Mouse (Mus musculus) CH12.LX (cell line): ENCODE data around the gene Arpp19. TPM values are rescaled to one million over a fixed set of nuclear protein-coding genes. Genes with fewer than 3 reads are reported as not detected.

Experiments
- DNase-seq: peaks from one replicate; pipeline ENCODE4 v3.0.0-alpha.2; 2013; ENCODE audit errors: extremely low read depth
- H3K27ac ChIP-seq: 2 replicates; pipeline ENCODE4 v1.5.1; 2012; ENCODE audit warnings: low read depth, mild to moderate bottlenecking, control low read depth, moderate library complexity; ENCODE audit not compliant: insufficient read depth
- H3K27me3 ChIP-seq: replicated peaks from 2 replicates; pipeline ENCODE3; 2012; ENCODE audit warnings: inconsistent platforms
- H3K36me3 ChIP-seq, 2 experiments: replicated peaks in 1 of 2; 2 replicates each; pipeline versions ENCODE3 to v1.6.1; 2012; ENCODE audit warnings: inconsistent platforms in 1 of 2, low read length in 1 of 2, mild to moderate bottlenecking in 1 of 2, mixed read lengths in 1 of 2, moderate library complexity in 1 of 2; ENCODE audit not compliant: control insufficient read depth in 1 of 2, insufficient read depth in 1 of 2
- H3K4me1 ChIP-seq, 2 experiments: 2 replicates each; pipeline ENCODE4 v1.6.1; 2012; ENCODE audit warnings: inconsistent platforms in 1 of 2, moderate library complexity in 1 of 2; ENCODE audit not compliant: insufficient read depth in 2 of 2, control insufficient read depth in 1 of 2
- H3K4me2 ChIP-seq: 2 replicates; pipeline ENCODE4 v1.6.1; 2012; ENCODE audit warnings: low read depth, mild to moderate bottlenecking, control low read depth; ENCODE audit not compliant: poor library complexity, insufficient read depth, severe bottlenecking
- H3K4me3 ChIP-seq, 3 experiments: fragments of 150-350 bp in 1 of 3; sonication (generic) in 1 of 3; replicated peaks in 1 of 3; 2 replicates each; pipeline versions ENCODE3 to v1.5.1; 2011 to 2012; ENCODE audit warnings: low read depth in 2 of 3, low read length in 2 of 3, mild to moderate bottlenecking in 2 of 3, moderate library complexity in 2 of 3, control low read depth in 1 of 3, improper control_type of control experiment in 1 of 3, inconsistent platforms in 1 of 3, mixed read lengths in 1 of 3; ENCODE audit not compliant: poor library complexity in 1 of 3
- H3K79me2 ChIP-seq: replicated peaks from 2 replicates; pipeline ENCODE4 v1.6.1; 2012; ENCODE audit warnings: mild to moderate bottlenecking, moderate library complexity; ENCODE audit not compliant: control insufficient read depth, poor library complexity, insufficient read depth, severe bottlenecking; ENCODE audit errors: extremely low read depth
- H3K9ac ChIP-seq: 2 replicates; pipeline ENCODE4 v1.6.1; 2012; ENCODE audit warnings: low read depth, mild to moderate bottlenecking, control low read depth, moderate library complexity; ENCODE audit not compliant: insufficient read depth
- H3K9me3 ChIP-seq: replicated peaks from 2 replicates; pipeline ENCODE3; 2012; ENCODE audit warnings: low read length, inconsistent platforms, mixed read lengths
- BHLHE40 ChIP-seq: IDR thresholded peaks from 2 replicates; pipeline ENCODE4 v1.6.1; 2011; ENCODE audit warnings: mild to moderate bottlenecking, low read depth, low read length, improper control_type of control experiment
- CHD1 ChIP-seq: IDR thresholded peaks from 2 replicates; pipeline ENCODE4 v1.6.1; 2012; ENCODE audit warnings: low read depth, low read length, improper control_type of control experiment, inconsistent platforms
- EP300 ChIP-seq: IDR thresholded peaks from 2 replicates; pipeline ENCODE4 v1.6.1; 2011; ENCODE audit warnings: low read length, improper control_type of control experiment
- ETS1 ChIP-seq: conservative IDR thresholded peaks from 2 replicates; pipeline ENCODE4 v1.6.1; 2012; ENCODE audit warnings: low read depth, mild to moderate bottlenecking, inconsistent platforms, low read length, improper control_type of control experiment, moderate library complexity
- GABPA ChIP-seq: IDR thresholded peaks from 2 replicates; pipeline ENCODE4 v1.6.1; 2012; ENCODE audit warnings: low read depth, low read length, improper control_type of control experiment, inconsistent platforms; ENCODE audit not compliant: insufficient replicate concordance
- IRF4 ChIP-seq: IDR thresholded peaks from 2 replicates; pipeline ENCODE4 v1.6.1; 2014; ENCODE audit warnings: low read depth, mild to moderate bottlenecking, inconsistent platforms, low read length, improper control_type of control experiment
- JUN ChIP-seq: IDR thresholded peaks from 2 replicates; pipeline ENCODE4 v1.6.1; 2011; ENCODE audit warnings: low read depth, mild to moderate bottlenecking, low read length, improper control_type of control experiment, moderate library complexity; ENCODE audit not compliant: insufficient read depth
- MAX ChIP-seq: IDR thresholded peaks from 2 replicates; pipeline ENCODE4 v1.6.1; 2011; ENCODE audit warnings: low read length, improper control_type of control experiment
- MAZ ChIP-seq: IDR thresholded peaks from 2 replicates; pipeline ENCODE4 v1.6.1; 2012; ENCODE audit warnings: low read depth, mild to moderate bottlenecking, inconsistent platforms, low read length, improper control_type of control experiment, moderate library complexity
- POLR2AphosphoS2 ChIP-seq: IDR thresholded peaks from 2 replicates; pipeline ENCODE4 v1.6.1; 2011; ENCODE audit warnings: low read depth, low read length, improper control_type of control experiment
- RAD21 ChIP-seq: IDR thresholded peaks from 2 replicates; pipeline ENCODE4 v1.6.1; 2011; ENCODE audit warnings: low read depth, mild to moderate bottlenecking, low read length, improper control_type of control experiment, moderate library complexity
- TBP ChIP-seq: conservative IDR thresholded peaks from 2 replicates; pipeline ENCODE4 v1.6.1; 2011; ENCODE audit warnings: low read depth, low read length, improper control_type of control experiment
- TCF12 ChIP-seq: IDR thresholded peaks from 2 replicates; pipeline ENCODE4 v1.6.1; 2014; ENCODE audit warnings: low read depth, mild to moderate bottlenecking, inconsistent platforms, low read length, improper control_type of control experiment
- UBTF ChIP-seq: IDR thresholded peaks from 2 replicates; pipeline ENCODE4 v1.6.1; 2012; ENCODE audit warnings: low read depth, mild to moderate bottlenecking, inconsistent platforms, low read length, improper control_type of control experiment, moderate library complexity
- USF1 ChIP-seq: IDR thresholded peaks from 2 replicates; pipeline ENCODE4 v1.6.1; 2014; ENCODE audit warnings: low read depth, mild to moderate bottlenecking, inconsistent platforms, low read length, improper control_type of control experiment
- USF2 ChIP-seq: conservative IDR thresholded peaks from 2 replicates; pipeline ENCODE4 v1.6.1; 2011; ENCODE audit warnings: low read depth, low read length, improper control_type of control experiment
- ZKSCAN1 ChIP-seq: IDR thresholded peaks from 2 replicates; pipeline ENCODE4 v1.6.1; 2012; ENCODE audit warnings: low read depth, inconsistent platforms, low read length, improper control_type of control experiment, borderline replicate concordance
- ZNF384 ChIP-seq: IDR thresholded peaks from 2 replicates; pipeline ENCODE4 v1.6.1; 2012; ENCODE audit warnings: low read depth, low read length, improper control_type of control experiment, inconsistent platforms
- dilution Hi-C: fragments of 300-500 bp; cut with MboI; formaldehyde crosslinking; loops from 2 replicates; pipeline ENCODE4 v1.14.3; 2020; ENCODE audit warnings: low sequenced_read_pairs; ENCODE audit not compliant: extremely low pct_unique_long_range_greater_than_20kb, extremely low pct_ligation_motif_present
- in situ Hi-C: fragments of 300-500 bp; cut with MboI; formaldehyde crosslinking; loops from 3 replicates; pipeline ENCODE4 v1.14.3; 2019; ENCODE audit warnings: low sequenced_read_pairs, low pct_ligation_motif_present, low pct_unique_long_range_greater_than_20kb, mixed read lengths
- polyA plus RNA-seq: library from polyadenylated mRNA; unstranded; fragments of >175 nt; gene quantifications from 2 replicates; pipeline ENCODE4 v1.2.1, GENCODE M21; 2012; ENCODE audit warnings: low read depth; ENCODE audit not compliant: insufficient read length
- total RNA-seq, 2 experiments: library from RNA; depleted of rRNA; stranded (reverse); fragments of 300-350 nt in 1 of 2; fragments of >200 nt in 1 of 2; gene quantifications; 2 replicates each; pipeline ENCODE4 v1.2.3; 2012 to 2014

Arpp19 gene
- total and polyA plus RNA-seq, 3 experiments = 194 to 479 (median 244) TPM

GRCm38 (mm10) chr9:75037451-75038356 lies at the start of gene Arpp19 (continued):
- 0 out of 2 replicates have a peak, but pooled peaks have one; percentile 41 for TF ChIP-seq IRF4

DNA sequence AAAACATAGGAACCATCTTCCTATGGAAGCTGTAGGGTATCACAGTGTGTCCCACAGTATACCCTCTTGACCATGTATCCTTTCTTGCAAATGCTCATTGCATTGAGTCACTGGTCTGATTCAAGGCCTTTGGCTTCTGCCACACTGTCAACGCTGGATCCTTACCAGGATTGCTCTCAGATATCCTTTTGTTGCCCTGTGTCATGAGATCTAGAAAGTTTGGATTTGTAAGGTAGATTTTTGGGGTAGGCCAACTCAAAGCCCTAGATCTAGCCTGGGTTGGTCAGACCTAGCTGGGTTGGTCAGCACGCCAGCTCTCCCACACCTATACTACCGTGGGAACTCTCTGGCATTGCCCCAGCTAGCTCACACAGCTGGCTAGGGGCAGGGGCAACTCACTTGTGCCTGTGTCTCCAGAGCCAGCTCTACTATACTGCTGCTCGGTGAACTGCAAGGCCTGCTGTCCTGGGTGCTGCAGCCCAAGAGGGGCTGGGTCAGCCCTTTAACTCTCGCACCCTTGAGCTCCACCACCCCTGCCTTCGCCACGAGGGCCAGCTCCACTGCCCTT lies 48.4 kb upstream of the Arpp19 start:
- in situ Hi-C loops (no loop called here), dilution Hi-C loops (no loop called here)
- H3K27ac ChIP-seq = no peak overlapping the region
- no peak overlapping the region for H3K4me2 ChIP-seq
- peaks cover 20 to 38% of the 10 kb centered on the region in 2 experiments for H3K4me1 ChIP-seq
- no peaks in the 10 kb centered on the region for H3K27me3 ChIP-seq
- H3K79me2 ChIP-seq = peaks cover 3% of the 10 kb centered on the region; the same call in 1 of the 2 replicates
- no peak overlapping the region for H3K4me3 ChIP-seq
- DNase-seq = no peak
- H3K9me3 ChIP-seq = no peaks in the 10 kb centered on the region
- no peak for TF ChIP-seq UBTF
- TF ChIP-seq TBP = no peak
- no peak for TF ChIP-seq BHLHE40
- no peak for TF ChIP-seq USF1
- TF ChIP-seq GABPA = no peak
- no peak for TF ChIP-seq EP300
- no peak for TF ChIP-seq MAX
- TF ChIP-seq ZNF384 = no peak
- TF ChIP-seq JUN = no peak
- no peak for TF ChIP-seq POLR2AphosphoS2
- no peak for TF ChIP-seq ZKSCAN1
- TF ChIP-seq ETS1 = no peak
- TF ChIP-seq USF2 = no peak
- TF ChIP-seq CHD1 = no peak
- TF ChIP-seq MAZ = no peak
- no peak for TF ChIP-seq RAD21
- TF ChIP-seq TCF12 = no peak
- no peak overlapping the region for H3K9ac ChIP-seq
- peaks cover 0 to 13% of the 10 kb centered on the region in 2 experiments for H3K36me3 ChIP-seq
